9 mouse cellular contexts compared by ENCODE assay signal in genomic region chr4:151178970-151179378, GRCm38 (mm10).
DNase-seq lines count a peak whose midpoint lies in the region; ATAC-seq and TF ChIP-seq lines count a peak whose summit lies in the region.
"Had no signal": no experiment of that assay in that cellular context is flagged by ENCODE, and none has a peak within 500 bp of the region (broad histone marks: within the 10 kb centered on the region; RNA-seq: fewer than 3 reads in every experiment).

No protein-coding gene starts in this region.

- peak overlapping the region; percentile 12 for H3K4me3 ChIP-seq in megakaryocyte, embryonic 14.5 days (replicated peaks)
- no peak overlapping the region for H3K4me3 ChIP-seq in hindbrain, postnatal 0 days (ENCODE audit: low read length)
- H3K4me3 ChIP-seq in lung, adult 2 months (replicated peaks; ENCODE audit: extremely low read depth, low read depth, low read length): no peak overlapping the region
- no peak overlapping the region for H3K4me3 ChIP-seq in stomach, embryonic 15.5 days (replicated peaks)

- H3K4me2 ChIP-seq in hindbrain, postnatal 0 days (ENCODE audit: low read depth, low read length): no peak overlapping the region
- no peak overlapping the region for H3K4me2 ChIP-seq in stomach, embryonic 15.5 days

- H3K27me3 ChIP-seq in megakaryocyte, embryonic 14.5 days (replicated peaks): no peaks in the 10 kb centered on the region
- no peaks in the 10 kb centered on the region for H3K27me3 ChIP-seq in hindbrain, postnatal 0 days (ENCODE audit: insufficient read depth, low read length)
- peaks cover 7% of the 10 kb centered on the region; the same call in 1 of the 2 replicates for H3K27me3 ChIP-seq in stomach, embryonic 15.5 days (replicated peaks)

- peak overlapping the region; percentile 46; the same call in 1 of the 2 replicates for H3K27ac ChIP-seq in hindbrain, postnatal 0 days
- peak overlapping the region; percentile 71 for H3K27ac ChIP-seq in stomach, embryonic 15.5 days
- H3K27ac ChIP-seq: liver, embryonic 14.5 days had no signal

- H3K9ac ChIP-seq in hindbrain, postnatal 0 days (replicated peaks; ENCODE audit: low read length): no peak overlapping the region
- no peak overlapping the region for H3K9ac ChIP-seq in stomach, embryonic 15.5 days
- H3K9ac ChIP-seq: liver, embryonic 14.5 days had no signal

- peak; percentile 85 for DNase-seq in hindbrain, postnatal 0 days (ENCODE audit: low spot score)
- peak; percentile 44 for DNase-seq in lung, adult 2 months
- DNase-seq in gastrocnemius, adult 8-10 months (ENCODE audit: low spot score in 2 of 2): no peak
- no peak for DNase-seq in ovary, postnatal 14 days (ENCODE audit: low spot score)
- DNase-seq in embryo, embryonic 10 days (ENCODE audit: low spot score): no peak

- ATAC-seq in megakaryocyte, adult 5-6 weeks (ENCODE audit: poor library complexity, severe bottlenecking): no peak
- ATAC-seq in hindbrain, postnatal 0 days: peak; percentile 87
- ATAC-seq in stomach, embryonic 15.5 days (ENCODE audit: insufficient read depth, low FRiP score, low read depth): no peak; the same call in 1 of the 2 replicates

- no peaks in the 10 kb centered on the region for H3K4me1 ChIP-seq in megakaryocyte, embryonic 14.5 days
- H3K4me1 ChIP-seq in hindbrain, postnatal 0 days (ENCODE audit: insufficient read depth, low read length): peaks cover 24% of the 10 kb centered on the region
- H3K4me1 ChIP-seq in lung, adult 2 months (ENCODE audit: control insufficient read depth, insufficient read depth, low read length): peaks cover 13% of the 10 kb centered on the region
- peaks cover 20% of the 10 kb centered on the region for H3K4me1 ChIP-seq in stomach, embryonic 15.5 days

- WGBS in hindbrain, postnatal 0 days: 17% methylated on average over 8 of the region's 8 CpGs
- 36% methylated on average over 8 of the region's 8 CpGs for WGBS in lung, adult 2 months
- 30% methylated on average over 8 of the region's 8 CpGs for WGBS in stomach, embryonic 15.5 days

- TF ChIP-seq POLR2A in lung, adult 2 months (IDR thresholded peaks at IDR 0.05; ENCODE audit: borderline replicate concordance, extremely low read depth, low read depth, low read length): no peak

- no peak for TF ChIP-seq CTCF in hindbrain, postnatal 0 days (IDR thresholded peaks at IDR 0.05; ENCODE audit: low read depth)
- TF ChIP-seq CTCF in lung, adult 2 months (IDR thresholded peaks at IDR 0.05; ENCODE audit: insufficient read depth, low read length): no peak

- H3K9me3 ChIP-seq in megakaryocyte, embryonic 14.5 days: no peaks in the 10 kb centered on the region
- no peaks in the 10 kb centered on the region for H3K9me3 ChIP-seq in hindbrain, postnatal 0 days (ENCODE audit: low read length)
- H3K9me3 ChIP-seq in stomach, embryonic 15.5 days: no peaks in the 10 kb centered on the region

- no peaks in the 10 kb centered on the region for H3K36me3 ChIP-seq in megakaryocyte, embryonic 14.5 days (replicated peaks; ENCODE audit: low read length)
- H3K36me3 ChIP-seq in hindbrain, postnatal 0 days (ENCODE audit: insufficient read depth, low read length): no peaks in the 10 kb centered on the region
- H3K36me3 ChIP-seq in stomach, embryonic 15.5 days: no peaks in the 10 kb centered on the region

Comparison
In these comparisons a context has a peak if more than half of its experiments do, and no peak if none do; other contexts are left out.
1. DNase-seq: peak in hindbrain, postnatal 0 days (single experiment) and lung, adult 2 months (single experiment); none in gastrocnemius, adult 8-10 months (0 of 2), ovary, postnatal 14 days (single experiment) and embryo, embryonic 10 days (single experiment).